Mouse (Mus musculus): ENCODE measurements around the gene Atxn1.

DNA sequence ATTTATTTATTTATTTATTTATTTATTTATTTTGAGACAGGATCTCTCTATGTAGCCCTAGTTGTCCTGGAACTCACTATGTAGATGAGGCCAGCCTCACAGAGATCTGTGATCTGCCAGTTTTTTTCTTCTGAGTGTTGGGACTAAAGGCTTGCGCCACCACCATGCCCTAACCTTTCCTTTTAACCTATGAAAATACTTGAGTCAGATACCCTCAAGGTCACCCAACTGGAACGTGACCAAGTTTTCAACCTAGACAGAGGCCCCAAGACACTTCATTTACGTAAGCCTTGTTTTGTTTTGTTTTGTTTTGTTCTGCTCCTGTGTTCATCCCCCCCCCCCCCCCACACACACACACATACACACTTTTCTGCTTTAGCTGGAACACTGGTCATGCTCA is 459.3 kb downstream of the Atxn1 start:
- TF ChIP-seq CTCF (IDR thresholded peaks at IDR 0.05; ENCODE audit: insufficient read depth, low read length) (no peak), POLR2A (IDR thresholded peaks at IDR 0.05; ENCODE audit: borderline replicate concordance, extremely low read depth, low read depth, low read length) (no peak)

Measured in lung, adult 2 months (tissue).